Mouse (Mus musculus): ENCODE data around the gene Dnm2. TPM values are rescaled to one million over a fixed set of nuclear protein-coding genes. Genes with fewer than 3 reads are reported as not detected.

Gene Dnm2
- polyA plus RNA-seq, 3 experiments from 2014 or later = 85.4 to 117 (median 97.6) TPM

GRCm38 (mm10) chr9:21430724-21431123 is 6.0 kb downstream of the Dnm2 start:
- ATAC-seq = no peak

DNA sequence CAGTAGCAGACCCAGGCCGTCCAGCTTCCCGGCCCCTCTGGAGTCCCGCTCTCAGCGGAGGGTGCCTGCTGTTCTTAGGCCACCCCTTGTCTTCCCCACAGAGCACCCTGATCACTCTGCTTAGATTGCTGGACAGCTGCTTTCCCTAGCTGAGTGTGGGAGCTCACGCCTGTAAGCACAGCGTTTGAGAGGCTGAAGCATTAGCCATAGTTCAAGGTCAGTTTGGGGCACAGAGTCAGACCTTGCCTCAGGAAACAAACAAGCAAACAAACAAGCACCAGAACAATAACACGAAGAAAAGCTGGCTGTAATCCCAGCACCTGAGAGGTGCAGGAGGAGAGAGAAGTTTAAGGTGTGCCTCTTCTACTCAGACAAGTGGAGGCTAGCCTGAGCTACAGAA is 7.4 kb downstream of the Dnm2 start:
- no peak for ATAC-seq

- ATAC-seq = no peak
Observed at GRCm38 (mm10) chr9:21433766-21434165, 9.1 kb downstream of the Dnm2 start.

- ATAC-seq = no peak
Observed at GRCm38 (mm10) chr9:21434410-21434809, 9.7 kb downstream of the Dnm2 start.

DNA sequence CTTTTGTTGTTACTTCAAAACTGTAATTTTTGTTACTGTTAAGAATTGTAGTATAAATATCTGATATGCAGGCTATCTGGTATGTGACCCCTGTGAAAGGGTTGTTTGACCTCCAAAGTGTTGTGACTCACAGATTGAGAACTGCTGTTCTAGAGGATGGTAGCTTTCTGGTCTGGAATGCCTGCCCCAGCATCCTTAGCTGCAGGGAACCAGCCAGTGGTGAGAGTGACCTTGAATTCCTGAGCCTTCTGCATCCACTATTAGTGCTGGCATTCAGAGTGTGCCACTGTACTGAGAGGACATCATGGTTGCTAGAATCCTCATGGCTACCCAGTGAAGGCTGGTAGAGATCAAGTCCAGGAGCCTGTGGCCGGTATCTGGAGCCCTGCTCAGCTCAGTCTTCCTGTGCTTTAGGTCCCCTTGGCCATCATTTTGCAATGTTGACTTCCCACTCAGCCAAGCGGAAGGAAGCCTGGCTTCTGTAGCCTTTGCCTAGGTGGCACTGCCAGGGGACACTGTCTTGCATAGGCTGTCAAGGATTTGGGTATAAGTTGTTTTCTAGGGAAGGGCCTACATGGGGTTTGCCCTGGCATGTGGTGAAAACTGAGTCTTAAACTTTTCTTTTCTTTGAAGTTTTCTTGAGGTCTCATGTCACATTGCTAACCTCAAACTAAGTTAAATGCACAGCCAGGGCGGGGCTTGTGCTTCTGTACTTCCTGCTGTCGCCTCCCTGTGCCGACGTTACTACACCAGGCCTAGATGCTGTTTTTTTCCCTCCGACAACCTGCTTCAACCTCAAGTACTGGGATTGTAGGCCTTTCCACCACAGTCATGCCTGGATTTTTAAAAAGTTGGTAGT is 11.3 kb downstream of the Dnm2 start:
- peak; percentile 97 for ATAC-seq

DNA sequence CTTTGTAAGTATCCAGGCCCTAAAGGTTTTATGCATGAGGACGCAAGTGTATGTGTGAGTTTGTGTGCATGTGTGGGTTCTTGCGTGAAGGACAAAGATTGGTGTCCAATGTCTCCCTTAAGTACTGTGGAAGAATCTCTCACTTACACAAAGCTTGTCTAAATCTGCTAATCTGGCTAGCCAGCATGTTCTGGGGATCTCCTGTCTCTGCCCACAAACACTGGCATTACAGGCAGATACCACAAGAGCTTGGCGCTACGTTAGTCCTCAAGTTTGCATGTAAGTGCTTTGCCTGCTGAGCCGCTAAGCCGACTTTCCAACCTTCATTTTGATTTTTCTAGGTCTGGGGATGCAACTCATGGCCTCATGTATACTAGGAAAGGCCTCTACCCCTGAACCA is 12.9 kb downstream of the Dnm2 start:
- no peak for ATAC-seq

GRCm38 (mm10) chr9:21438219-21438618 is 13.5 kb downstream of the Dnm2 start:
- ATAC-seq = no peak

GRCm38 (mm10) chr9:21439456-21439855 is 14.7 kb downstream of the Dnm2 start:
- no peak for ATAC-seq

GRCm38 (mm10) chr9:21439914-21440313 is 15.2 kb downstream of the Dnm2 start:
- ATAC-seq = no peak

DNA sequence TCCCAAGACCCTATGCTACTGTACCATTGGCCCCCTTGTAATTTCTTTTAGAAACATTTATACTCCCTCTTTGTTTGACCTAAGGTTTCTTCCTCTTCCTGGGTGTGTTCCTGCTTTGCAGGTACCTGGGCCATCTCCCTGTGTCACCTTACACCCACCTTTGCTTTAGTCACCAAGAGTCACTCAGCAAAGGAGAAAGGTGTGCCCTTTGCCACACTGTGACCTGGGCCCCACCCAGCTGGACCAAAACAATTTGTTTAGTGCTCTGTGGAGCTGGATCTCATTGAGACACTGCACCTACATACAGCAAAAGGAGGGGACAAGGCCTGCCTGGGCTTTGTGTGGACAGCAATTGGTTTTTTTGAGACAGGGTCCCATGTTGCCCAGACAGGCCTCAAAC is 15.7 kb downstream of the Dnm2 start:
- ATAC-seq = no peak

GRCm38 (mm10) chr9:21443853-21444252 is 19.1 kb downstream of the Dnm2 start:
- ATAC-seq = no peak

GRCm38 (mm10) chr9:21444574-21444973 is 19.9 kb downstream of the Dnm2 start:
- ATAC-seq = no peak

- no peak for ATAC-seq
Observed at GRCm38 (mm10) chr9:21445081-21445744, 20.5 kb downstream of the Dnm2 start.

DNA sequence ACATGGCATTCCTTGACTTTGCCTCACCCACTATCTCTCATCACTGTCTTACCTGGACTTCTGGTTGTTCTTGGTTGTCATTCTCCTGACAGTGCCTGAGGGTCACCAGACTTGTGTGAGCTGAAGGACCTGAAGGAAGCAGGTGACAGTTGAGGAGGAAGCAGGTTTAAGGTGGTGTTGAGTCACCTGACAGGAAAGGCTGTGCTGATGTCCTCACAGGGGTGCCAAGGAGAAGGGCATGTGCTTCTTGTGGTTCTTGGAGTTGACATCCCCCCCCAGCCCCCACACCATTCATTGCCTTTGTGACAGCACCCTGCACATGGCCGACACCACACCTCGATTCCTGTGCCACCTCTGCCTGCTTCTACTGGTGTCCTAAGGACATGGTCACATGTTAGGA is 23.1 kb downstream of the Dnm2 start:
- ATAC-seq = no peak

- peak; percentile 74 for ATAC-seq
Observed at GRCm38 (mm10) chr9:21449710-21450109, 25.0 kb downstream of the Dnm2 start.

- peak; percentile 68 for ATAC-seq
Observed at GRCm38 (mm10) chr9:21450270-21450669, 25.6 kb downstream of the Dnm2 start.

DNA sequence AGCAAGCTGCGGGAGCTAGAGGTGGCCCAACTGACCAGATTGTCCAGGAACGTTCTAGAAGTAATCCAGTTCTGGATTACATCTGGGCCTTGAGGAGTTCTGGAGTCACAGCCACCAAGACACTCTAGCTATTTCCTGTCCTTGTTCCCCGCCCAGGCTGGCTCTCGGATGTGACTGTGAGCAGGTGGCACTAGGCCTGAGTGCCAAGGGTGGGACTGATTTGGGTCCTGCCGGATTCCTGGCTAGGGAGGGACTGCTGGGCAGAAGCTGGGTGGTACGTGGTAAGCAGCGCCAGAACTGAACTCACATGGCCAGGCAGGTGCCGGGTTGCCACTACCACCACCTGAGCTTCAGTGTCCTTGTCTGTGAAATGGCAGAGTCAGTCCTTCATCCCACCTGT is 26.7 kb downstream of the Dnm2 start:
- ATAC-seq = no peak

DNA sequence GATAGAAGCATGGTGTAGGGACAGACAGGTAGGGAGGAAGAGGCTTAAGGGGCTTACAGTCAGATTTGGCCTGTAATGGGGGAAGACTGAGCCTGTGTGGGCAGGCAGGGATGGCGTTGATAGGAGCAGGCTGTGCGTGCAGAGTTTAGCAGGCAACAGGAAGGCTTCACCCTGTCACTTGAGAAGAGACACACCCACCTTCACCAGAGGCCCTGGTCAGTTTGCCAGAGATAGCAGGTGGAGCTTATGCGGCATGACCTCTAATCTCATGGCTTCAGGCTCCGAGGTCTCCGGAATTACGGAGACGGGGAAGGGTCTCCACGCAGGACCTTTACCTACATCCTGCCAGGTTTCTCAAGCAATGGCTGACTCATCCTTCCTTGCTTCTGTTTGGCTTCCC is 27.2 kb downstream of the Dnm2 start:
- ATAC-seq = no peak

- ATAC-seq = no peak
Observed at GRCm38 (mm10) chr9:21453003-21453402, 28.3 kb downstream of the Dnm2 start.

- no peak for ATAC-seq
Observed at GRCm38 (mm10) chr9:21453459-21453858, 28.8 kb downstream of the Dnm2 start.

DNA sequence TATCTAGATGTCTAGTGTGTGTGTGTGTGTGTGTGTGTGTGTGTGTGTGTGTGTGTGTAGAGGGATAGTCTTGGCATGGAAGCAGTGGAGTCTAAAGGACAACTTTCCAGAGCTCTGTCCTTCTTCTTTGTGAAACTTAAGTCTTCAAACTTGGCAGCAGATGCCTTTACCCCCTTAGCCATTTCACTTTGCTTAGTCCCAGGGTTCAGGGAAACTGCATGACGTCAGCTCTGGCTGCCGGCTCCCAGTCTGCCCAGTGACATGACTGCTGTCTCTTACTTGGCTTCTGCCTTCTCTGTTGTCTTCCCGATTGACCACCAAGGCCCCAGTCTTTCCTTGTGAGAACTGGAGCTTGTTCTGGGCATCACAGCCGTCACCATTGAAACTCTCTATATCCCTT is 29.8 kb downstream of the Dnm2 start:
- no peak for ATAC-seq

- peak; percentile 51 for ATAC-seq
Observed at GRCm38 (mm10) chr9:21455103-21455770, 30.5 kb downstream of the Dnm2 start.

DNA sequence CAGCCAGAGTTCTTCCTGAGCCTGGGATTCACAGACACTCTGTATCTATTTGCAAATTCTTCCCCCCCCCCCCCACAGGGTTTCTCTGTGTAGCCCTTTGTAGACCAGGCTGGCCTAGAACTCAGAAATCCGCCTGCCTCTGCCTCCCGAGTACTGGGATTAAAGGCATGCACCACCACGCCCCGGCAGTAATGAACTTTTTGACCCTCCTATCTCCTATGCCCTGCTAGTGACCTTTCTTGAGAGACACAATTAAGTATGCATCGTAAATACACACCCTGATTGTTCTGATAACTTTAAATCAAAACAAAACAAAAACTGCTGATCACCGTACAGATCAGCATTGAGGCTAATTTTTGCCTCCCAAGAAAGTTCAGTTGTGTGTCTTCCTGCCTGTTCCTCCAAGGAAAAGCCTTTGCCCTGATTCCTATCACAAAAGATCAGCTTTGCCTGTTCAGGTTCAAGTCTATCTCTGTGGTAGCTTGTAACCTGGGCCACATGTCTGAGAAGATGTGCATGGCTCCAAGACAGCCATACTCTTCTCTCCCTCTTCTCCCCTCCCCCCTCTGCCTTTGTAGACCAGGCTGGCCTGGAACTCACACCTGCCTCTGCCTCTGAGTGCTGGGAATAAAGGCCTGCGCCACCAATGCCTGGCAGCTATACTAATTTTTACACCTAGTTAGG is 31.7 kb downstream of the Dnm2 start:
- ATAC-seq = no peak
